Mouse (Mus musculus) ES-Bruce4 (cell line): ENCODE results near the gene Hrh3.

Source experiments
- EP300 ChIP-seq: IDR thresholded peaks from 2 replicates; pipeline ENCODE4 v1.6.1; 2011; ENCODE audit warnings: low read depth, low read length; ENCODE audit not compliant: insufficient read depth
- POLR2A ChIP-seq: IDR thresholded peaks from one replicate; pipeline ENCODE4 v1.8.1; 2011; ENCODE audit warnings: low read length; ENCODE audit not compliant: insufficient read depth

DNA sequence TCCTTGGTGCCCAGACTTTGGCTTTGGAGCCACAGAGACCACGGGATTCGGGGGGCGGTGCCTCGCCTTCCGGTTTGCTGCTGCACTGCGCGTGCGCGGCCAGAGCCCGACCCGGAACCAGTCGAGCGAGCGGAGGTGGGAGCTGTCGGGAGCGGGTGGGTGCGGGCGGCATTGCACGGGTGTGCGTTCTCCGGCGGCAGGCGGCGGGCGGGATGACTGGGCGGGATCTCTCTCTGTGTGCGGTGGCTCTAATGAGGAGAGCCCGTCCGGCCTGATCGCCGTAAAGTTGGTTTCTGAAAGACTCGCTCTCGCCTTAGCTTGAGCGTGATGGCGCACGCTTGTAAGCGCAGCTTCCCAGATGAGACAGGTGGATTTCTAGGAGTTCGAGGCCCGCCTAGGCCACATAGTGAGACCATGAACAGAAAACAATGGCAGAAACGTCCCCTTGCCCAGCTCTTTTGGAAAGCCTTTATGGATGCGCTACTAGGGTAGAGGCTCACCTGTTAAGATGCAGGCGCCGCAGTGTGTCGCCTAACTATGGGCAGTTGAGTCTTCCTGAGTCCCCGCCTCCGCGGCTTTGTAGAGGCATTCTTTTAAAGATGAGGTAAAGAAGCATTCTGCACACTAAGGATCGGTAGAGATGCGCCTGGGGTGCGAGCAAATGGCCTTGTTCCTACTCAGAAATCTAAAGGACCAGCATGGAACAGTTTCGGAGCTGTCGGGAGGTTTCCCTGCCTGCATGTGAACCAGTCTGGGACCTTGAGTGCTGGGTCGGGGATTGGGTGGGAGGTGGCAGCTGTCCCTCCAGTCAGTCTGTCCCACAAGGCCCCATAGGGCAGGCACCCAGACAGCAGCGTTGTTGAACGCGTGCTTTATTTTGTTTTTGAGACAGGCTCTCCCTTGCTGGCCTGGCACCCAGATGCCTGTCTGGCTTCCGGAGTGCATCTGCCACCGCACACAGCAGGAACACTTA, 33.5 kb downstream of the Hrh3 start, which contains the start of gene Mtg2:
- TF ChIP-seq EP300 (no peak), POLR2A (peak; percentile 81)
